Mouse (Mus musculus) retina, postnatal 1 day (tissue): ENCODE results near the gene Mrc2.
A peak's percentile ranks its signal among the peaks of the same experiment; 100 is the strongest.

ENCODE experiments used
- DNase-seq: peaks from one replicate; pipeline ENCODE4 v3.0.0-alpha.2; 2012

Mrc2 gene

GRCm38 (mm10) chr11:105352152-105352551 is 59.7 kb downstream of the Mrc2 start:
- DNase-seq, result no peak

GRCm38 (mm10) chr11:105352954-105353890 is 60.8 kb downstream of the Mrc2 start:
- DNase-seq, result peak; percentile 24

GRCm38 (mm10) chr11:105353891-105354280 is 61.4 kb downstream of the Mrc2 start:
- no peak for DNase-seq

GRCm38 (mm10) chr11:105356301-105356700 is 63.9 kb downstream of the Mrc2 start:
- DNase-seq, result no peak

- no peak for DNase-seq
These were observed 69.8 kb downstream of the Mrc2 start for GRCm38 (mm10) chr11:105362041-105362765.

GRCm38 (mm10) chr11:105362946-105363597 is 70.6 kb downstream of the Mrc2 start:
- peak; percentile 80 for DNase-seq

- DNase-seq, result peak; percentile 52
These were observed 71.3 kb downstream of the Mrc2 start for GRCm38 (mm10) chr11:105363598-105364385.

DNA sequence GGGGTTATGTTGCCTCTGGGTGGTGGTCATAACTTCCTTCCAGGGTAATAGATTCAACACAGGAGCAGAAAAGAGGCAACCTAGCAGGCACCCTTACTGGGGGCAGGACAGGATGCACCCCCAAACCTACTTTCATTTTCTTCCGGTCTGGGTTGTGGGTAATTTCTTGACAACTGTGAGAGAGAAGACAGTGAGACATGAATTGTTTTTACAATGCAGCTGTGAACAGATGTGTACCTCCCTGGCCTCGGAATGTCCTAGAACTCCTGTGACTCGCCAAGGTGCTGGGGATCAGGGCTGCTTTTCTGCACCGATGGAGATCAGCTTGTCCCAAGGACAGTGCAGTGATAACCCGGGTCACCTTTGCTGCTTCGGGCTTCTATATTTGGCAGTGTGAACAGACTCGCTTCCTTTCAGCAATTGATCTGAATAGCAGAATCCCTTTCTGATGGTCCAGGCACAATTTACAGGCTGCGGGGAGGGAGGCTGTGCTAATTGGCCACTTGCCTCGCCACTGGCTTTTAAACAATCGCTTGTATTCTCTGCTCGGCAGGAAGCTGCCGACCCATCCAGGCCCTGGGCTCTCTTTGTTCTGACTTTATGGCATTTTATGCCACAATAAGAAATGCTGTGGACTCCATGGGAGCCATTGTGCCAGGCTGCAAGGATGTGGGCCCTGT is 72.1 kb downstream of the Mrc2 start:
- DNase-seq, result peak; percentile 38

- DNase-seq, result no peak
These were observed 73.2 kb downstream of the Mrc2 start for GRCm38 (mm10) chr11:105365611-105366010.

DNA sequence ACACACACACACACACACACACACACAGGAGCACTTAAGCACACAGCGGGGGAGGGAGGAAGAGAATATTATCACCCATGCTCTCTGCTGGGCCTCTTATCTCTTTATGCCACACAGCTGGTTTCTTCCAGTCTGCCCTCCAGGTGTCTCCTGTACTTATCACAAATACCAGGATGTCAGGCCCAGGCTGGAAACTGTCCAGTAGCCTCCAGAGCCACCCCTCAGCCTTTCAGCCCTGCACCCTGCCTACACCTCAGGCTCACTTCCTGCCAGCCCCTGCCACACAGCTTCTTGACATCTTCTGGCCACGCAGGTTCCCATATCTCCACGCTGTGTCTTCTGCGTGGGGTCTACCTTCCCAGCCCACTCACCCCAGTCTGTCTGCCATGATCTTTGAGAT is 73.6 kb downstream of the Mrc2 start:
- DNase-seq, result no peak

DNA sequence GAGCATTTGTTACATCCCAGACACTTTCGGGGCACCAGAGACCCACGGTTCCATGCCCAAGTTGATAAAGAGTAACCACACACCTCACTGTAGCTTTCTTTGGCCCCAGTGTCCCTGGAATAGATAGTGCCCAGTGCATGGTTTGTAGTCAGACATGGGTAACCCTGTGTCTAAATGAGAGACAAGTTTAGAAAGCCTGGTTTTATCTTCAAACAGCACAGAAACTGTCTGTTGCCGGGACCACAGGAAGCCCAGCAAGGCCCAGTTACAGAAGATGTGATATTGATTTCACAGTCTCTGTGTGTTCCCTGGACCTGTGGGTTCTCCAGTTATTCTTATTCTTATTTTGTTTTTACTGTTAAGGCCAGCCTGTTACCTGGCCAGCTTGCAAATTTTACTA is 74.7 kb downstream of the Mrc2 start:
- no peak for DNase-seq

- no peak for DNase-seq
These were observed 76.4 kb downstream of the Mrc2 start for GRCm38 (mm10) chr11:105368833-105369232.

- DNase-seq, result no peak
These were observed 77.3 kb downstream of the Mrc2 start for GRCm38 (mm10) chr11:105369526-105370386.

DNA sequence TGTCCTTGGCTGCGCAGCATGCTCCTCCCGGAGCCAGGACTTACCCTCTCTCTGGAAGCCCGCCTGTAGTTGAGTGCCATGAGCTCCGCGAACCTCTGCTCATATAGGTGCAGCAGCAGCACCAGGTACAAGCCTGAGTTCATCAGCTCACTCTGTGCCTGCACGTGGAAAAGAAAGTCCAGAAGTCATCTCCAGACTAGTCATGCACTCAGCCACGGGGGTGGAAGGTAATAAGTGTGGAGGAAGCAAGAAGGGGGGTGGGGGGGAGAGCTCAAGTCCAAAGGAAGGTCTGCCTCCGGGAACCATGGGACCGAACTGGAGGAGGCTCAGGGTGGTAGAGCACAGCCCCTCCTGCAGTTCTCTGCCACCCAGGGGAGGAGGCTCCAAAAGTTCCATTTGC is 79.4 kb downstream of the Mrc2 start:
- DNase-seq, result no peak

DNA sequence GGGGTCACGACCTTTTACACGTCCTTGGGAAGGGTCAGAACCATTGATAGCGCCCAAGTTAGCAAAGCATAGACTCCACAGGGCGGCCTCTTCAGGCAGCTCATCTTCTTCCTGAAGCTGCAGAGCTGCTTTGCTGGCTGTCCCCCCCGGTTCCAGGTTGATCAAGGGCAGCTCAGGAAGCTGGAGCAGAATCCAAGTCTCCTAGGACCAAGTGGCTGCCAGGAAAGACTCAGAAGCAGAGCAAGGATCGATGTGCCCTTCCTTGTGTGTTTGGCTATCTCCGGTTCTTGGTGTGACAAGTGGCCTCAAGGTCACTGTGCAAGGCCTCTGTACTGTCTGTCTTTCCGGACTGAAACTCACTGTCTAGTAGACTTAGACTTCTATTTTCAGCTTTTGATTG is 81.4 kb downstream of the Mrc2 start:
- DNase-seq, result no peak

GRCm38 (mm10) chr11:105374526-105375175 is 82.2 kb downstream of the Mrc2 start:
- DNase-seq, result no peak

- no peak for DNase-seq
These were observed 83.4 kb downstream of the Mrc2 start for GRCm38 (mm10) chr11:105375821-105376235.

- no peak for DNase-seq
These were observed 92.8 kb downstream of the Mrc2 start for GRCm38 (mm10) chr11:105385266-105385665.

DNA sequence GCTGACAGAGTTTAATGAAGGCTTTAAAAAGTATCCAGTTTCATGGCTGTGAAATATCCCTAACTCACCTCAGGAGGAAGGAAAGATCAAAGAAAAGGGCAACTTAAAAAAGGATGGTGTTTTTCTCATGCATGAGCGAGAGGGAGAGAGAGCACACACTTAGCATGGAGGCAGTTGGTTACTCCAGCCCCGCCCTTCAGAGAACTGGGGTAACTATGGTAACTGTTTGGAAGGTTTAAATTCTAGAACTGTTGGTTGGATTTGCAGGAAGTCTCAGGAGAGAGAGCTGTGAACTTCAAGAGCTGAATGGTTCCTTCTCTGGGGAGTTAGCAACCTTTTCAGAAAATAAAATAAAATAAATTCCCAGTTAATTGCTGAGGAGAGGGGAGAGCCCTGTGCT is 96.2 kb downstream of the Mrc2 start:
- no peak for DNase-seq

DNA sequence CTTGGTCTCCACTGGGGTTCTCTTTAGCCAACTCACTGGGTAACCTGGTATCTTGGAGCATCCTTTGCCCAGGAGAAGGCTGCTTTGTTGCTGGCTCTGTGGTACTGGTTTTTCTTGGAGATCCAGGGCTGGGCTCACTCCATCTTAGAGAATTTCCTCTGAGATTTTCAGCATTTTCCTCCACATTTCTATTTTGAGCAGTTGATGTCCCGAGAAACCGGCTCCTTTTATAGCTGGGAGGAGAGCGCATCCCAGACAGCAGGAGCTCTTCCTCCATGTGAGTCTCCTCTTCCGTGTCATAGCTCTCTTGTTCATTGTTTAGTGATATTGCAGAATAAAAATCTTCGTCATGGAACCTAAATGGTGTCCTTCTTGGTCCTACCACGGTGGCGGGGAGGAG is 97.8 kb downstream of the Mrc2 start:
- DNase-seq, result no peak
